ENCODE assay signal across 16 mouse cellular contexts in genomic region chr9:3350056-3350455, GRCm38 (mm10). TPM values are rescaled to one million over a fixed set of nuclear protein-coding genes. Genes with fewer than 3 reads are reported as not detected.
DNase-seq lines count a peak whose midpoint lies in the region; ATAC-seq and TF ChIP-seq lines count a peak whose summit lies in the region.
"Had no signal": no experiment of that assay in that cellular context is flagged by ENCODE, and none has a peak within 500 bp of the region (broad histone marks: within the 10 kb centered on the region; RNA-seq: fewer than 3 reads in every experiment).

No protein-coding gene starts in this region.

- peak; percentile 57 for TF ChIP-seq RAD21 in MEL (IDR thresholded peaks at IDR 0.05; ENCODE audit: low read depth, low read length)

- H3K9me3 ChIP-seq in intestine, postnatal 0 days (ENCODE audit: control insufficient read depth): no peaks in the 10 kb centered on the region
- no peaks in the 10 kb centered on the region for H3K9me3 ChIP-seq in intestine, embryonic 15.5 days
- H3K9me3 ChIP-seq in midbrain, embryonic 14.5 days (ENCODE audit: control insufficient read depth, low read length): no peaks in the 10 kb centered on the region
- H3K9me3 ChIP-seq in midbrain, embryonic 16.5 days (replicated peaks; ENCODE audit: control insufficient read depth, low read length, poor library complexity, severe bottlenecking): no peaks in the 10 kb centered on the region
- no peaks in the 10 kb centered on the region for H3K9me3 ChIP-seq in MEL (replicated peaks; ENCODE audit: insufficient read depth, low read length)
- H3K9me3 ChIP-seq: embryonic facial prominence, embryonic 15.5 days; forebrain, embryonic 13.5 days; hindbrain, embryonic 15.5 days; limb, embryonic 13.5 days had no signal

- H3K79me2 ChIP-seq in MEL (ENCODE audit: control insufficient read depth, insufficient read depth, low read length, poor library complexity): no peaks in the 10 kb centered on the region

- no peak for TF ChIP-seq EP300 in MEL (IDR thresholded peaks at IDR 0.05; ENCODE audit: low read depth in 1 of 2, low read length in 2 of 2)

- no peak overlapping the region for H3K4me3 ChIP-seq in intestine, postnatal 0 days (ENCODE audit: low read depth, low read length)
- H3K4me3 ChIP-seq in intestine, embryonic 15.5 days (replicated peaks): no peak overlapping the region
- H3K4me3 ChIP-seq in midbrain, embryonic 14.5 days (replicated peaks; ENCODE audit: low read depth, low read length): no peak overlapping the region
- no peak overlapping the region for H3K4me3 ChIP-seq in midbrain, embryonic 16.5 days (ENCODE audit: low read depth, low read length)
- H3K4me3 ChIP-seq in MEL (ENCODE audit: control insufficient read depth in 1 of 2, insufficient read depth in 1 of 2, low read depth in 2 of 2, low read length in 2 of 2): no peak overlapping the region
- H3K4me3 ChIP-seq: embryonic facial prominence, embryonic 15.5 days; forebrain, embryonic 13.5 days; hindbrain, embryonic 15.5 days; limb, embryonic 13.5 days; myocyte had no signal

- DNase-seq in midbrain, embryonic 14.5 days: peak; percentile 8
- peak; percentile 54 for DNase-seq in MEL (ENCODE audit: low read depth, low spot score)
- DNase-seq in naive thymus-derived CD4-positive, alpha-beta T cell, adult 2 months (ENCODE audit: low read depth): peak; percentile 16
- no peak for DNase-seq in right cerebral cortex, adult 2 months (ENCODE audit: low spot score in 2 of 2)
- no peak for DNase-seq in spleen, postnatal 36 days (ENCODE audit: low spot score in 2 of 2)
- DNase-seq: cerebellum, adult 2 months; heart, adult 11 months; kidney, adult 9 months had no signal

- no peak overlapping the region for H3K27ac ChIP-seq in intestine, postnatal 0 days (ENCODE audit: low read depth, low read length)
- no peak overlapping the region for H3K27ac ChIP-seq in intestine, embryonic 15.5 days
- H3K27ac ChIP-seq in midbrain, embryonic 14.5 days (replicated peaks; ENCODE audit: low read depth, low read length): no peak overlapping the region
- no peak overlapping the region for H3K27ac ChIP-seq in midbrain, embryonic 16.5 days (ENCODE audit: low read length)
- no peak overlapping the region for H3K27ac ChIP-seq in MEL (ENCODE audit: control insufficient read depth, low read depth, low read length)
- H3K27ac ChIP-seq: embryonic facial prominence, embryonic 15.5 days; forebrain, embryonic 13.5 days; hindbrain, embryonic 15.5 days; limb, embryonic 13.5 days had no signal

- no peak for TF ChIP-seq POLR2A in MEL (IDR thresholded peaks at IDR 0.05; ENCODE audit: control insufficient read depth in 1 of 2, insufficient read depth in 1 of 2, low read depth in 1 of 2, low read length in 2 of 2, poor library complexity in 1 of 2)

- TF ChIP-seq CTCF in intestine, postnatal 0 days (IDR thresholded peaks at IDR 0.05; ENCODE audit: low read depth): peak; percentile 52
- TF ChIP-seq CTCF in MEL (IDR thresholded peaks at IDR 0.05 in 2 of 3, conservative IDR thresholded peaks at IDR 0.05 in 1 of 3; ENCODE audit: control insufficient read depth in 1 of 3, insufficient read depth in 1 of 3, low read depth in 2 of 3, low read length in 3 of 3, poor library complexity in 1 of 3, severe bottlenecking in 1 of 3): peak; percentile 11 to 59 (median 56); a peak in 5 of 6 replicates

- no peaks in the 10 kb centered on the region for H3K27me3 ChIP-seq in intestine, postnatal 0 days (replicated peaks; ENCODE audit: control insufficient read depth, insufficient read depth, low read length)
- no peaks in the 10 kb centered on the region for H3K27me3 ChIP-seq in intestine, embryonic 15.5 days (replicated peaks)
- H3K27me3 ChIP-seq in midbrain, embryonic 14.5 days (ENCODE audit: control insufficient read depth, insufficient read depth, low read length): no peaks in the 10 kb centered on the region
- no peaks in the 10 kb centered on the region for H3K27me3 ChIP-seq in midbrain, embryonic 16.5 days (ENCODE audit: control insufficient read depth, insufficient read depth, low read depth, low read length)
- H3K27me3 ChIP-seq in MEL (ENCODE audit: control insufficient read depth in 1 of 2, insufficient read depth in 2 of 2, low read length in 2 of 2): no peaks in the 10 kb centered on the region
- H3K27me3 ChIP-seq: embryonic facial prominence, embryonic 15.5 days; forebrain, embryonic 13.5 days; hindbrain, embryonic 15.5 days; limb, embryonic 13.5 days had no signal

- no peak for ATAC-seq in intestine, postnatal 0 days
- no peak for ATAC-seq in intestine, embryonic 15.5 days
- ATAC-seq in midbrain, embryonic 14.5 days (ENCODE audit: low FRiP score, low TSS enrichment): no peak
- no peak for ATAC-seq in midbrain, embryonic 16.5 days
- ATAC-seq: forebrain, embryonic 13.5 days had no signal

- WGBS in intestine, postnatal 0 days: 71% methylated on average over 1 of the region's 1 CpGs
- 68% methylated on average over 1 of the region's 1 CpGs for WGBS in intestine, embryonic 15.5 days
- 86% methylated on average over 1 of the region's 1 CpGs for WGBS in midbrain, embryonic 14.5 days
- WGBS in midbrain, embryonic 16.5 days: 84% methylated on average over 1 of the region's 1 CpGs

- no peaks in the 10 kb centered on the region for H3K4me1 ChIP-seq in intestine, postnatal 0 days (replicated peaks; ENCODE audit: control insufficient read depth, insufficient read depth, low read length)
- no peaks in the 10 kb centered on the region for H3K4me1 ChIP-seq in intestine, embryonic 15.5 days (replicated peaks)
- no peaks in the 10 kb centered on the region for H3K4me1 ChIP-seq in midbrain, embryonic 14.5 days (ENCODE audit: control insufficient read depth, insufficient read depth, low read length)
- H3K4me1 ChIP-seq in midbrain, embryonic 16.5 days (ENCODE audit: control insufficient read depth, insufficient read depth, low read length): no peaks in the 10 kb centered on the region
- peaks cover 6 to 13% of the 10 kb centered on the region in 2 experiments for H3K4me1 ChIP-seq in MEL (ENCODE audit: control insufficient read depth in 1 of 2, insufficient read depth in 2 of 2, low read length in 2 of 2)
- H3K4me1 ChIP-seq: embryonic facial prominence, embryonic 15.5 days; forebrain, embryonic 13.5 days; hindbrain, embryonic 15.5 days; limb, embryonic 13.5 days had no signal

- H3K36me3 ChIP-seq in intestine, postnatal 0 days (ENCODE audit: control insufficient read depth, insufficient read depth): peaks cover 27% of the 10 kb centered on the region
- 0 out of 2 replicates have a peak, but pooled peaks cover 13% of the 10 kb centered on the region for H3K36me3 ChIP-seq in intestine, embryonic 15.5 days
- peaks cover 62% of the 10 kb centered on the region for H3K36me3 ChIP-seq in midbrain, embryonic 14.5 days (ENCODE audit: control insufficient read depth, insufficient read depth, low read length)
- H3K36me3 ChIP-seq in midbrain, embryonic 16.5 days (ENCODE audit: control insufficient read depth, insufficient read depth, low read length): peaks cover 23% of the 10 kb centered on the region
- H3K36me3 ChIP-seq in MEL (ENCODE audit: control insufficient read depth in 1 of 2, insufficient read depth in 2 of 2, low read length in 2 of 2): peaks cover 17 to 67% of the 10 kb centered on the region in 2 experiments

- no peak overlapping the region for H3K9ac ChIP-seq in intestine, postnatal 0 days (ENCODE audit: low read depth, low read length)
- no peak overlapping the region for H3K9ac ChIP-seq in intestine, embryonic 15.5 days
- no peak overlapping the region for H3K9ac ChIP-seq in midbrain, embryonic 14.5 days (replicated peaks; ENCODE audit: low read length)
- no peak overlapping the region for H3K9ac ChIP-seq in midbrain, embryonic 16.5 days (ENCODE audit: low read depth, low read length)
- H3K9ac ChIP-seq in MEL (ENCODE audit: control insufficient read depth, low read depth, low read length, poor library complexity, severe bottlenecking): no peak overlapping the region
- H3K9ac ChIP-seq: embryonic facial prominence, embryonic 15.5 days; forebrain, embryonic 13.5 days; hindbrain, embryonic 15.5 days; limb, embryonic 13.5 days had no signal

- H3K4me2 ChIP-seq in intestine, postnatal 0 days (replicated peaks; ENCODE audit: low read depth): no peak overlapping the region
- no peak overlapping the region for H3K4me2 ChIP-seq in intestine, embryonic 15.5 days (replicated peaks)
- no peak overlapping the region for H3K4me2 ChIP-seq in midbrain, embryonic 14.5 days (ENCODE audit: low read length)
- no peak overlapping the region for H3K4me2 ChIP-seq in midbrain, embryonic 16.5 days (ENCODE audit: low read length)
- H3K4me2 ChIP-seq: embryonic facial prominence, embryonic 15.5 days; forebrain, embryonic 13.5 days; hindbrain, embryonic 15.5 days; limb, embryonic 13.5 days had no signal

TF ChIP-seq in MEL, 35 proteins besides CTCF, POLR2A, EP300 and RAD21 (continues in another document):
- TF ChIP-seq ZC3H11A (IDR thresholded peaks at IDR 0.05; ENCODE audit: low read depth, low read length) (peak; percentile 39; the same call in 1 of the 2 replicates), SMC3 (IDR thresholded peaks at IDR 0.05; ENCODE audit: low read depth, low read length) (peak; percentile 60), ZMIZ1 (IDR thresholded peaks at IDR 0.05; ENCODE audit: low read depth, low read length) (no peak), USF1 (IDR thresholded peaks at IDR 0.05; ENCODE audit: low read depth, low read length) (no peak), GATA1 (IDR thresholded peaks at IDR 0.05; ENCODE audit: low read depth, low read length) (no peak), MEF2A (IDR thresholded peaks at IDR 0.05; ENCODE audit: extremely low read depth, insufficient replicate concordance, low read depth, low read length, poor library complexity, severe bottlenecking) (no peak)

RNA-seq across cellular contexts. Expression of gene Alkbh8, which starts 15.1 kb away (rescaled TPM):
- polyA plus RNA-seq in intestine, postnatal 0 days (2015; fragmentation: Nextera tagmentation; extraction: Ambion mirVana): 4.8 TPM in 2 replicates
- polyA plus RNA-seq in intestine, embryonic 15.5 days (2015; fragmentation: Nextera tagmentation; extraction: Ambion mirVana): 21.0 and 21.5 TPM in 2 replicates
- 56.3 and 70.1 TPM in 2 replicates for polyA plus RNA-seq in midbrain, embryonic 14.5 days (2014; fragmentation: Nextera tagmentation; extraction: Ambion mirVana)
- polyA plus RNA-seq in midbrain, embryonic 16.5 days (2015; fragmentation: Nextera tagmentation; extraction: Ambion mirVana): 68.4 and 71.8 TPM in 2 replicates
- total RNA-seq in MEL (2012; rRNA removed): 24.6 and 27.3 TPM in 2 replicates
- 10 to 100 TPM; 29.1 to 47.3 TPM for polyA plus RNA-seq in MEL (2012; ENCODE audit: insufficient read depth in 1 of 2, insufficient read length in 2 of 2, low read depth in 1 of 2, low replicate concordance in 2 of 2, missing spikeins in 1 of 2)

RNA-seq across cellular contexts. Expression of gene Cwf19l2, which starts 53.3 kb away (rescaled TPM):
- polyA plus RNA-seq in intestine, postnatal 0 days (2015; fragmentation: Nextera tagmentation; extraction: Ambion mirVana): 6.5 and 7.3 TPM in 2 replicates
- polyA plus RNA-seq in intestine, embryonic 15.5 days (2015; fragmentation: Nextera tagmentation; extraction: Ambion mirVana): 10.5 and 11.7 TPM in 2 replicates
- polyA plus RNA-seq in midbrain, embryonic 14.5 days (2014; fragmentation: Nextera tagmentation; extraction: Ambion mirVana): 9.6 and 10.9 TPM in 2 replicates
- polyA plus RNA-seq in midbrain, embryonic 16.5 days (2015; fragmentation: Nextera tagmentation; extraction: Ambion mirVana): 10.4 and 10.5 TPM in 2 replicates
- 18.8 and 21.1 TPM in 2 replicates for total RNA-seq in MEL (2012; rRNA removed)
- 10 to 100 TPM in 1 of 2 experiments, not detected in 1; 17.4 TPM for polyA plus RNA-seq in MEL (2012; ENCODE audit: insufficient read depth in 1 of 2, insufficient read length in 2 of 2, low read depth in 1 of 2, low replicate concordance in 2 of 2, missing spikeins in 1 of 2)

Comparison
In these comparisons a context has a peak if more than half of its experiments do, and no peak if none do; other contexts are left out.
1. DNase-seq: peak in midbrain, embryonic 14.5 days (single experiment), MEL (single experiment) and naive thymus-derived CD4-positive, alpha-beta T cell, adult 2 months (single experiment); none in right cerebral cortex, adult 2 months (0 of 2) and spleen, postnatal 36 days (0 of 2).